Mouse (Mus musculus) hindlimb bud, embryonic 11.5 days (tissue): Measurements from ENCODE around the gene Nubp2.

ENCODE experiments used
- DNase-seq: peaks from one replicate; pipeline ENCODE4 v3.0.0-alpha.2; 2012; ENCODE audit warnings: low read depth, low spot score; ENCODE audit errors: extremely low spot score

The Nubp2 gene

GRCm38 (mm10) chr17:24886134-24886931 is at the start of gene Nubp2, which contains the start of gene Spsb3:
Gene Nubp2, minus strand, starts transcription at chr17:24886349.
Gene Spsb3, plus strand, starts transcription at chr17:24886643.
- DNase-seq, result peak; percentile 98

GRCm38 (mm10) chr17:24935666-24936065 is 49.5 kb upstream of the Nubp2 start:
- no peak for DNase-seq

- DNase-seq, result no peak
These were observed 48.8 kb upstream of the Nubp2 start for GRCm38 (mm10) chr17:24934926-24935325.

- DNase-seq, result no peak
These were observed 47.0 kb upstream of the Nubp2 start for GRCm38 (mm10) chr17:24933163-24933562.

- DNase-seq, result no peak
These were observed 46.3 kb upstream of the Nubp2 start for GRCm38 (mm10) chr17:24932431-24932830.

GRCm38 (mm10) chr17:24929506-24929905 is 43.4 kb upstream of the Nubp2 start:
- no peak for DNase-seq

GRCm38 (mm10) chr17:24923246-24923645 is 37.1 kb upstream of the Nubp2 start:
- DNase-seq, result no peak

DNA sequence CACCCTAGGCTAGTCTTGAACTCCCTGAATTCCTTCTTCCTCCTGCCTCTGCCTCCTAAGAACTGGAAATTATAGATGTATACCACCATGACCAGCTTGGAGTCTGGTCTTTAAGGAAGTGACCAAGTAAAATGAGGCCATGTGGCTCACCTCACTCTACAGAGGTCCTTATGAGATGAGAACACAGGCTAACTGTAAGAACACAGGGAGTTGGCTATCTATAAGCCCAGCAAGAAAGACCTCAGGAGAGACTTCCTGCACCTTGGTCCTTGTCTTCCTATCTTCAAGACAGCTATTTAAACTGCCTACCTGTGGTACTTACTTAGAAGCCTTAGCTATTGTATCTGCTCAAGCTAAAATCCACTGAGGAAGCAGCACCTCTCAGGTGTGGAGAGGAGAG is 27.8 kb upstream of the Nubp2 start:
- DNase-seq, result no peak

DNA sequence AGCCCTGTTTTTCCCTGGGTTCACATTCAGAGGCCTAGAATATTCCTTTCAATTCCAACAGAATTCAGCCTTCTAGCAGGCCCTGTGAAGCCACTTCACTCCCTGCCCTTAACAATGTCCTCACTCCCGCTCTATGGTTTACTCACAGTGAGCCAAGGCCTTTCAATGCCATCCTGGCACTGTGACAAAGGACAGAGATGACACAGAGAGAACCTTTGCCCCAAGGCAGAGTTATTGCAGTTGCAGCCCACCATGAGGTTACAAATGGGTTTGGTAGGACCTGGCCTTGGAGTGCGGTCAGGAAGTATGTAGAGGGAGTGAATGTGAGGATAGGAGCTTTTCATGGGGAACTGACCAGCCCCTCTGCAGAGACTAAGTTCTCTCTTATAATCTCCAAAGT is 21.4 kb upstream of the Nubp2 start:
- DNase-seq, result no peak

- DNase-seq, result no peak
These were observed 17.6 kb upstream of the Nubp2 start for GRCm38 (mm10) chr17:24903767-24904166.

DNA sequence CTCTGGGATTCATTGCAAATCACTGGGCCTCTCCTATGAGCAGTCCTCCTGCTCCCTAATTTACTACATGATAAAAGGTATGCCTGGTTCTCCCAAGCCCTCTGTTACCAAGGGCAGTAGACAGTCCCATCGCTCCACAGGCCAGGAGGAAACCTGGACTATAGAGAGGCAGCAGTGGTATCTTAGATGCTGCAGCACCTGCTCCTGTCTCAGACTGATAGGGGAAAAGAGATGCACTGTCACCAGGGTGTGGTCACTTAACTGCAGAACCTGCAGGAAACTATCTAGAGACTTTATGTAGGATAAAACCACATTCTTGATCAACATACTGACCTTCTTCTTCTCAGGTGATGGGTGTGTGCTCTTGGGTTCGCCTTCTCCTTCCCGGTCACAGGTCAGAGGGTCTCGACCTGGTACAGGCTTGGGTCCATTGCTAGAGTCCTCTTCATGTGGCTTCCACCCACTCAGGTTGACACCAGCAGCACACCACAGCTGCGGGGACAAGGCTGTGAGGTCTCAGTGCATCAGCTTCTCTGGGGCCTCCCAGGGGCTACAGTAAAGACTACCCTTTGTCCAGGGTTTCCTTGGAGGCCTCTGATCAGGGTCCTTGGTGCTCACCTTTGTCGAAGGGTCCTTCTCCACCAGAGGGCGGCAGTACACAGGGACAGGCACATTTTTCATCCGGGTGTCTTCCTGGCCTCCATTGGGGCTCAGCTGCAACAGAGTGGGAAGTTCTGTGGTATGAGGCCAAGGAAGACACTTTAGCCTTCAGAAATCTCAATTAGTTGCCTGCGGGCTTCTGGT is 16.7 kb upstream of the Nubp2 start:
- no peak for DNase-seq

DNA sequence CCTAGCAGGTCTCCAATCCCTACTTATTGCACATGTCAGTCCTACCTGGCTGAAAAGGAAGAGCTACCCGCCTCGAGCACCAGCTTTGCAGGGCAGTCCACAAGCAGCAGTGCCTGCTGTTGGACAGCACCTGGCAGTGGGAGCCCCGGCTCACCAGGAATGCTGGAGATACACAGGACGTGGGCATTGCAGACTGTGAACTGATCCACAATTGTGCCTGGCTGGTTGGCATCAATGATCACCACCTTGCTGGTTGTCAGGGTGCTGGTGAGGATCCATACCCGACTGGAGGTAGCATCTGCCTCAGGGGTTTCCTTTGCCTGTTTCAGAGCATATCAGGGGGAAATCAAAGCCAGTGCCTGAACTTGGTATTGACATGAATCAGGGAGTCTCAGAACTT is 16.0 kb upstream of the Nubp2 start:
- no peak for DNase-seq

- DNase-seq, result no peak
These were observed 13.9 kb upstream of the Nubp2 start for GRCm38 (mm10) chr17:24900014-24900413.

GRCm38 (mm10) chr17:24899153-24899552 is 13.0 kb upstream of the Nubp2 start:
- no peak for DNase-seq

- no peak for DNase-seq
These were observed 12.1 kb upstream of the Nubp2 start for GRCm38 (mm10) chr17:24898041-24898854.

GRCm38 (mm10) chr17:24897600-24897999 is 11.5 kb upstream of the Nubp2 start:
- no peak for DNase-seq

DNA sequence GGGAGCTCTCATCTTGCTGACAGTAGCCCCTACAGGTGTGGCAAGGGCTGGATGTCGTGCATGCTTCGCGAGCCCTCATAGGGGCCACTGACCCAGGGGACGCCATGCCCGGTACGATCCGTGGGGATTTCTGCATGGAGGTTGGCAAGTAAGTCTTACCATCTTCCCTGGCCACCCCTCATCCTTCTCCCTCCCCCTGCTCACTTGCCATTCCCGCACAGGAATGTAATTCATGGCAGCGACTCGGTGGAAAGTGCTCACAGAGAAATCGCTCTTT is 10.8 kb upstream of the Nubp2 start:
- DNase-seq, result no peak

GRCm38 (mm10) chr17:24896241-24896992 is 10.3 kb upstream of the Nubp2 start, which contains the start of gene Nme3:
Gene Nme3, plus strand, starts transcription at chr17:24896500.
- no peak for DNase-seq

DNA sequence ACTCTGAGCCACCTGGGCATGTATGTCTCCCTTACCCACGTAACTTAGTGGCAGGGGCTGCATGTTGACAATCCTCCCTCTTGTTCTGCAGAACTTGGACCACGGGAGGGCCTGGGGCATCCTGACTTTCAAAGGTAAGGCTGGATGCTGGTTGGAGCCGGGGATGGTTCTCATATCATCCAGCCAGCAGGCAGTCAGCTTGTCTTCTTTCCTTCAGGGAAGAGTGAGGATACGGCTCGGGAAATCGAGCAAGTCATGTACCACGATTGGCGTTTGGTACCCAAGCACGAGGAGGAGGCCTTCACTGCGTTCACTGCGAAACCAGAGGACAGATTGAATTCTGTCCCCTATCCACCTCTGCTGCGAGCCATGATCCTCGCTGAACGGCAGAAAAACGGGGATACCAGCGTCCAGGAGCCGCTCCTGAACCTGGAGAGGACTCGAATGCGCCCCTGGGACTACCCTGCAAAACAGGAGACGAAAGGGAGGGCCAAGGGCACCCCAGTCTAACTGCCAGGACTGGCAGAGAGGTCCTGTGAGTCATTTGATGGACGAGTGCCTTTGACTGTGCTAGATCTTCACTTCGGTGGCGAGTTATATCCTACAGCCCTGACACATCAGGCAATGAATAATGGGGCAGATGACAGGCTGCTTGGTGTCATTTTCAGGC is 9.6 kb upstream of the Nubp2 start:
- DNase-seq, result no peak

GRCm38 (mm10) chr17:24894995-24895547 is 8.9 kb upstream of the Nubp2 start, which contains the start of the genes Eme2 and Mrps34:
Gene Eme2, minus strand, starts transcription at chr17:24895087.
Gene Mrps34, plus strand, starts transcription at chr17:24895116.
- DNase-seq, result peak; percentile 54
